Mouse (Mus musculus): ENCODE data around the gene Sos1. TPM values are rescaled to one million over a fixed set of nuclear protein-coding genes. Genes with fewer than 3 reads are reported as not detected.

Sos1 gene
- total and polyA plus RNA-seq, 3 experiments = 4.0 to 10.7 (median 4.7) TPM

DNA sequence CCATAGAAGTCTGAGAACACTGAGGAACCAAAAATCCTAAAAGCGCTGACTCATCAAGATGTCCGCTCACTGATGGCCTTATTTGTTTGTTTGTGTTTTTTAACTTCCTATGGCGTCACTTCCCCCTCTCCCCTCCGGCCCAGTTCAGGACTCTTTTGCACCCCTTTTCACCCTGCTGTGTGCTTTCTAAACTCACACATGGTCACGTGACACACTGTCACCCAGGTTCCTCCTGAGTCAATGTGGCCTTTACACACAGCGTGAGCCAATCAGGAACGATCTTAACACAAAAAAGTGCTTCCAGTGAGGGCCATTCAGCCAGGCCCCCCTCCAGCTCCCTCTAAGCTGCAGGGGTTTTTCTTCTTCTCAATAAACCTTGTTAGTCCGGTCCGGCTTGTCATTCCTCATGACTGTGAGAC, 16.9 kb upstream of the Sos1 start:
- H3K9ac ChIP-seq (ENCODE audit: insufficient read depth, low read depth) = no peak overlapping the region
- in situ Hi-C loops (cut with MboI; ENCODE audit: low pct_ligation_motif_present, low pct_unique_long_range_greater_than_20kb, low sequenced_read_pairs) = no loop called here
- no peak overlapping the region for H3K27ac ChIP-seq (ENCODE audit: insufficient read depth, low read depth)

DNA sequence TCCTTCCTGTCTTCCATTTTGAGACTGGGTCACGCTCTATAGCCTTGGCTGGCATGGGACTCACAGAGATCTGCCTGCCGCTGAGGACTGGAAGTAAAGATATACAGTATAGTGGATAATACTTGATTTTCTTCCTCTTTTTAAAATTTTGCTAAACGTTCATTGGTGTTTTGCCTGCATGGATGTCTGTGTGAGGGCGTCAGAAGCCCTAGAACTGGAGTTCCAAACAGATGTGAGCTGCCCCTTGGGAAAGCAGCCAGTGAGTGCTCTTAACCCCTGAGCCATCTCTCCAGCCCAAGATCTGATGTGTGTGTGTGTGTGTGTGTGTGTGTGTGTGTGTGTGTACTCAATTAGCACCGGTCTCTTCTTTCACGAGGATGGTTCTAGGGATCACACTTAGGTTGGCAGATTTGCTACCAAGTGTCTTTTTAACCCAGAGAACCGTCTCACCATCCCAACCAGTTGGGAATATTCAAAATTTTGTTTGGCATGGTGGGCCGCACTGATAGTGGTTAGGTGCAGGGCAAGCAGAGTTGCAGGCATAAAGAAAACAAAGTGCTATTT, 16.4 kb upstream of the Sos1 start:
- no peaks in the 10 kb centered on the region for H3K36me3 ChIP-seq (replicated peaks in 1 of 2; ENCODE audit: control insufficient read depth in 1 of 2, insufficient read depth in 1 of 2, low read length in 1 of 2)
- H3K4me1 ChIP-seq (ENCODE audit: control insufficient read depth in 1 of 2, insufficient read depth in 2 of 2) = peaks cover 4 to 37% of the 10 kb centered on the region in 2 experiments; a peak in 3 of 4 replicates
- H3K27ac ChIP-seq (ENCODE audit: insufficient read depth, low read depth) = no peak overlapping the region
- DNase-seq (ENCODE audit: extremely low read depth) = no peak
- in situ Hi-C loops (cut with MboI; ENCODE audit: low pct_ligation_motif_present, low pct_unique_long_range_greater_than_20kb, low sequenced_read_pairs) (no loop called here), dilution Hi-C loops (cut with MboI; ENCODE audit: extremely low pct_ligation_motif_present, extremely low pct_unique_long_range_greater_than_20kb, low sequenced_read_pairs) (no loop called here)
- H3K9me3 ChIP-seq (replicated peaks; ENCODE audit: low read length) = peaks cover 2% of the 10 kb centered on the region
- no peaks in the 10 kb centered on the region for H3K79me2 ChIP-seq (replicated peaks; ENCODE audit: control insufficient read depth, extremely low read depth, insufficient read depth, poor library complexity, severe bottlenecking)
- H3K4me2 ChIP-seq (ENCODE audit: insufficient read depth, low read depth, poor library complexity, severe bottlenecking) = no peak overlapping the region
- H3K27me3 ChIP-seq (replicated peaks) = no peaks in the 10 kb centered on the region
- H3K9ac ChIP-seq (ENCODE audit: insufficient read depth, low read depth) = no peak overlapping the region
- H3K4me3 ChIP-seq (replicated peaks in 1 of 3; ENCODE audit: low read depth in 2 of 3, low read length in 2 of 3, poor library complexity in 1 of 3) = no peak overlapping the region
- TF ChIP-seq ZMIZ1 (IDR thresholded peaks at IDR 0.05; ENCODE audit: low read depth, low read length) (no peak), TCF12 (IDR thresholded peaks at IDR 0.05; ENCODE audit: low read depth, low read length) (no peak)

More for the DNA sequence above, 16.9 kb upstream of the Sos1 start:
- H3K27me3 ChIP-seq (replicated peaks) = no peaks in the 10 kb centered on the region
- no peaks in the 10 kb centered on the region for H3K36me3 ChIP-seq (replicated peaks in 1 of 2; ENCODE audit: control insufficient read depth in 1 of 2, insufficient read depth in 1 of 2, low read length in 1 of 2)
- H3K4me2 ChIP-seq (ENCODE audit: insufficient read depth, low read depth, poor library complexity, severe bottlenecking) = no peak overlapping the region
- no peaks in the 10 kb centered on the region for H3K79me2 ChIP-seq (replicated peaks; ENCODE audit: control insufficient read depth, extremely low read depth, insufficient read depth, poor library complexity, severe bottlenecking)
- H3K4me3 ChIP-seq (replicated peaks in 1 of 3; ENCODE audit: low read depth in 2 of 3, low read length in 2 of 3, poor library complexity in 1 of 3) = no peak overlapping the region
- dilution Hi-C loops (cut with MboI; ENCODE audit: extremely low pct_ligation_motif_present, extremely low pct_unique_long_range_greater_than_20kb, low sequenced_read_pairs) = no loop called here
- TF ChIP-seq TCF12 (IDR thresholded peaks at IDR 0.05; ENCODE audit: low read depth, low read length) (no peak), BHLHE40 (IDR thresholded peaks at IDR 0.05; ENCODE audit: low read depth, low read length) (no peak), RCOR1 (conservative IDR thresholded peaks at IDR 0.05; ENCODE audit: low read depth, low read length) (no peak), MAFK (IDR thresholded peaks at IDR 0.05; ENCODE audit: insufficient replicate concordance, low read length) (peak; percentile 98), KAT2A (IDR thresholded peaks at IDR 0.05; ENCODE audit: insufficient replicate concordance, low read length) (no peak), CHD1 (IDR thresholded peaks at IDR 0.05; ENCODE audit: low read depth, low read length) (no peak), NELFE (IDR thresholded peaks at IDR 0.05; ENCODE audit: low read depth, low read length) (no peak)
- H3K4me1 ChIP-seq (ENCODE audit: control insufficient read depth in 1 of 2, insufficient read depth in 2 of 2) = peaks cover 4 to 42% of the 10 kb centered on the region in 2 experiments; a peak in 3 of 4 replicates
- H3K9me3 ChIP-seq (replicated peaks; ENCODE audit: low read length) = peaks cover 2% of the 10 kb centered on the region
- DNase-seq (ENCODE audit: extremely low read depth) = no peak

DNA sequence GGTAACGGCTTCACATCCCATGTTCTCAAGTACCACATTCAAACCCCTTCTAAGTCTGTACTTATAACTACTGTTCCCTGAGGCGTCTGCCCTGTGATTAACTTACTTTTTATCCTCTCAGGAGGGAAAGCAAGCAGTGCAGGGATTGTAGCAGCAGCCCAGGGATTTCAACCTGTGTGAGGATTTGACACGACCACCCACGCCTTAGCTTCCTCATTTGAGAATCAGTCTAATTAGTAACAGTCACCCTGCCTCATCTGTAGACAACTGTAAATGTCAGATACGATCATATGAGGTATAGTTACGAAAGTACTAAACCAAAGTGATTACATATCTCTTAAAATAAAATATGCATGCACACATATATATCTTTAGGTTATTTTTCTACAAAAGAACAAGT, 15.9 kb upstream of the Sos1 start:
- Histone ChIP-seq H3K27me3 (replicated peaks) (no peaks in the 10 kb centered on the region), H3K4me2 (ENCODE audit: insufficient read depth, low read depth, poor library complexity, severe bottlenecking) (no peak overlapping the region), H3K9me3 (replicated peaks; ENCODE audit: low read length) (peaks cover 2% of the 10 kb centered on the region), H3K36me3 (replicated peaks in 1 of 2; ENCODE audit: control insufficient read depth in 1 of 2, insufficient read depth in 1 of 2, low read length in 1 of 2) (no peaks in the 10 kb centered on the region), H3K9ac (ENCODE audit: insufficient read depth, low read depth) (no peak overlapping the region), H3K4me3 (replicated peaks in 1 of 3; ENCODE audit: low read depth in 2 of 3, low read length in 2 of 3, poor library complexity in 1 of 3) (no peak overlapping the region), H3K4me1 (ENCODE audit: control insufficient read depth in 1 of 2, insufficient read depth in 2 of 2) (peaks cover 4 to 35% of the 10 kb centered on the region in 2 experiments; a peak in 3 of 4 replicates), H3K27ac (ENCODE audit: insufficient read depth, low read depth) (no peak overlapping the region), H3K79me2 (replicated peaks; ENCODE audit: control insufficient read depth, extremely low read depth, insufficient read depth, poor library complexity, severe bottlenecking) (no peaks in the 10 kb centered on the region)
- TF ChIP-seq CHD2 (IDR thresholded peaks at IDR 0.05; ENCODE audit: low read length) (no peak), HCFC1 (IDR thresholded peaks at IDR 0.05; ENCODE audit: low read depth, low read length) (no peak), KAT2A (IDR thresholded peaks at IDR 0.05; ENCODE audit: insufficient replicate concordance, low read length) (no peak), MEF2A (IDR thresholded peaks at IDR 0.05; ENCODE audit: borderline replicate concordance, low read depth, low read length) (no peak), ZNF384 (IDR thresholded peaks at IDR 0.05; ENCODE audit: low read depth, low read length) (no peak), MYC (IDR thresholded peaks at IDR 0.05; ENCODE audit: low read depth, low read length) (no peak), ELF1 (IDR thresholded peaks at IDR 0.05; ENCODE audit: low read depth, low read length) (no peak), CHD1 (IDR thresholded peaks at IDR 0.05; ENCODE audit: low read depth, low read length) (no peak), ZMIZ1 (IDR thresholded peaks at IDR 0.05; ENCODE audit: low read depth, low read length) (no peak), USF1 (IDR thresholded peaks at IDR 0.05; ENCODE audit: low read depth, low read length) (no peak), MAFK (IDR thresholded peaks at IDR 0.05; ENCODE audit: insufficient replicate concordance, low read length) (no peak), SMC3 (IDR thresholded peaks at IDR 0.05; ENCODE audit: low read depth, low read length) (no peak), POLR2A (IDR thresholded peaks at IDR 0.05; ENCODE audit: low read depth, low read length) (no peak), IRF4 (IDR thresholded peaks at IDR 0.05; ENCODE audit: low read depth, low read length) (no peak), JUND (conservative IDR thresholded peaks at IDR 0.05; ENCODE audit: low read depth, low read length) (no peak), TCF12 (IDR thresholded peaks at IDR 0.05; ENCODE audit: low read depth, low read length) (no peak), ZKSCAN1 (IDR thresholded peaks at IDR 0.05; ENCODE audit: borderline replicate concordance, low read depth, low read length) (no peak), PAX5 (IDR thresholded peaks at IDR 0.05; ENCODE audit: low read length) (no peak)
- in situ Hi-C loops (cut with MboI; ENCODE audit: low pct_ligation_motif_present, low pct_unique_long_range_greater_than_20kb, low sequenced_read_pairs) (no loop called here), dilution Hi-C loops (cut with MboI; ENCODE audit: extremely low pct_ligation_motif_present, extremely low pct_unique_long_range_greater_than_20kb, low sequenced_read_pairs) (no loop called here)
- DNase-seq (ENCODE audit: extremely low read depth) = no peak

Measured in CH12.LX (cell line).